Mouse (Mus musculus) left cerebral cortex, postnatal 10 days (tissue): Measurements from ENCODE around the gene Tmem199. TPM values are rescaled to one million over a fixed set of nuclear protein-coding genes. Genes with fewer than 3 reads are reported as not detected.

Experiments
- DNase-seq, 2 experiments: peaks; one replicate each; pipeline ENCODE4 v3.0.0; 2021 to 2022; ENCODE audit warnings: low spot score in 2 of 2, mixed read lengths in 1 of 2; ENCODE audit errors: extremely low spot score in 1 of 2
- intact Hi-C: fragments of 180-260 bp; cut with DNase I; formaldehyde crosslinking; loops from one replicate; pipeline ENCODE4 v1.15.1; 2025
- total RNA-seq, 2 experiments: library from RNA; stranded (reverse); gene quantifications; 2 replicates each; pipeline ENCODE4 v1.2.3; 2021

The Tmem199 gene
- total RNA-seq, 2 experiments from 2014 or later = 37.2 to 38.7 TPM

DNA sequence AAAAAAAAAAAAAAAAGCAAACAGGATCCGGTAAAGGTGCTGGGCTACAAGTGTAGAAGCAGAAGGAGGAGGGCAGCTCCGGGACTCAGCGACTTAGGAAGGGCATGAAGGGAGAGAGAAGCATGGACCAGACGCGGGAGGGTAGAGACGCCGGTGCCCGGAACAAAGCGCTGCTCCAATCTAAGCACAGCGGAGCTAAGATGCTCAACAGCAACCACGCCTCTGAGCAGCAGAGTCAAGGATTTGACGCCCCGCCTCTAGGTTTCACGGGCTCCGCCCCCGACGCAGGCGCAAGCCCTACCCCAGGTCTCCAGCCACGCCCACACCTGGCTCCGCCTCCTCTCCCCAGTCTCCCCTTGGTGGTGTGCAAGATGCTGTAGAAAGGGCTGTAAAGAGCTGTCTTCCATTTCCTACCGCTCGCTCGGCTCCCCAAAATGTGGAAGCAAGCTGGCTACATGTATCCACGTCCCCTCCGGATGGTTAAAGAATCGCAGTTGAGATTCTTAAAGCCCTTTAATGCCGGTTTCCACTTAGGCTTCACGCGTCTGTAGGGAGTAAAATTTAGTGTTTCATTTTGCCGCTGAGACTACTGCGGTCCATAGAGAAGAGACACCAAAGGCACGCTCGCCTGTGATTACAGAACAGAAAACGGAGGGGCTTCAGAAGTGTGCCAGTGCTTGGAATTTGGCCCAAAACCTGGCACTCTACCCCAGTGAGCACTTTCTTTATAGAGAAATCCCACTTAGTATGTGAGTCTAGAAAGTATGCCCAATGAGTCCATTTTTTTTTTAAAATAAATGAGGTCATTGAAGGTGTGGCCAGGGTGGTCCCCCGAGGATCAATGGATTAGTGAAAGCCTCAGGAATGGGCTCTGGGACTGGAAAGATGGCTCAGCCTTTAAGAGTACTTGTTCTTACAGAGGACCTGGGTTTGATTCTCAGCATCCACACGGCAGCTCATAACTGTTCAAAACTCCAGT lies 14.1 kb downstream of the Tmem199 start, which contains the start of gene Sarm1:
TSS of gene Sarm1 (minus strand) at position 211 of the 979 bp plus-strand sequence.
- intact Hi-C loops = no loop called here
- DNase-seq = peak; percentile 94 to 97

DNA sequence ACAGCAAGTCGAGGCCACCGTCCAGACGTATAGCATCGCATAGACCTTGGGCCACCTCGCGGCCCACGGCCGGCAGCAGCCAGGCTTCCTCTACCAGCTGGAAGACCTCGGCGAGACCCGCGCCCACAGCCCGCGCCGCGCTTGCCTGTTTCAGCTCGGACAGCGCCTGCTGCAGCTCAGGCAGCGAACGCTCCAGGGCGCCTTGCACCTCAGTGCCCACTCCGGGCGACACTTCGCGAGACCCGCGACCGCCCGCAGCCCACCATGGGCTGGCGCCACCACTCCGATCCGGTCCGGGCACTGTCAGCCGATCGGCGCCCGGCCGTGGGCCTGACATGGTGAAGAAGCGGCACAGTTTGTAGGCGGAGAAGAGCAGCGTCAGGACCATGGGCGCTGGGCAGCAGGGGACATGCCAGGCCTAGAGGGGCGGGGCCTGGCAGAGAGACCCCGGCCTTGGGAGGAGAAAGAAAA lies 14.9 kb downstream of the Tmem199 start:
- DNase-seq = peak; percentile 28 to 67
- intact Hi-C loops = no loop called here

GRCm38 (mm10) chr11:78495904-78496303 lies 16.1 kb downstream of the Tmem199 start:
- intact Hi-C loops = no loop called here
- DNase-seq = no peak

- DNase-seq = peak; percentile 25 to 77
- intact Hi-C loops = no loop called here
Observed at GRCm38 (mm10) chr11:78490781-78491241, 21.2 kb downstream of the Tmem199 start.

GRCm38 (mm10) chr11:78488168-78488567 lies 23.8 kb downstream of the Tmem199 start:
- DNase-seq = peak; percentile 70 to 75
- intact Hi-C loops = no loop called here

GRCm38 (mm10) chr11:78483639-78484038 lies 28.3 kb downstream of the Tmem199 start:
- intact Hi-C loops = no loop called here
- no peak for DNase-seq

GRCm38 (mm10) chr11:78475289-78475688 lies 36.7 kb downstream of the Tmem199 start:
- no peak for DNase-seq
- intact Hi-C loops = no loop called here

GRCm38 (mm10) chr11:78471326-78472103 lies 40.5 kb downstream of the Tmem199 start:
- no peak for DNase-seq
- intact Hi-C loops = no loop called here

GRCm38 (mm10) chr11:78467932-78468331 lies 44.0 kb downstream of the Tmem199 start:
- intact Hi-C loops = no loop called here
- DNase-seq = no peak

DNA sequence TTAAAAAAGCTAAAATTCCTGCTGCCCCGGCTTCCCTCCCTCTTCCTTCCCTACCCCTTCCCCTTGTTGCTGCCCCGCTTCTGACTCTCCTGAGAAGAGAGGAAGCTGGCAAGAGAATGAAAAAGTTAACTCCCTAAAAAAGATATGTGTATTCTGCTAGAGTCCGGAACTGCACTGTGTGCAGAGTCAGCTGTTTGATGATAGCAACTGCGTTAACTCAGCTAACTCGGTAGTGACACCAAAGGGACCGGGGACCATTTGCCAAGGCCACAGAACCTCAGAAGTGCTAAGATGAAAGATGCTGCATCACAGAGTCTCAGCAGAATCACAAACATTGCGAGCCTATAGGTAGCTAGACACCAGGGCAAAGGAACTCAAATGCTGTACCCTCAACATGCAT lies 44.5 kb downstream of the Tmem199 start:
- intact Hi-C loops = no loop called here
- DNase-seq = no peak

GRCm38 (mm10) chr11:78466242-78466912 lies 45.6 kb downstream of the Tmem199 start:
- intact Hi-C loops = no loop called here
- peak in 1 of 2 experiments; percentile 44 for DNase-seq

- peak; percentile 69 to 92 for DNase-seq
- intact Hi-C loops = no loop called here
Observed at GRCm38 (mm10) chr11:78465568-78466180, 46.3 kb downstream of the Tmem199 start, which contains the start of gene Slc46a1. Slc46a1 (plus strand) TSS chr11:78465697.

- intact Hi-C loops = no loop called here
- no peak for DNase-seq
Observed at GRCm38 (mm10) chr11:78465116-78465515, 46.9 kb downstream of the Tmem199 start.

DNA sequence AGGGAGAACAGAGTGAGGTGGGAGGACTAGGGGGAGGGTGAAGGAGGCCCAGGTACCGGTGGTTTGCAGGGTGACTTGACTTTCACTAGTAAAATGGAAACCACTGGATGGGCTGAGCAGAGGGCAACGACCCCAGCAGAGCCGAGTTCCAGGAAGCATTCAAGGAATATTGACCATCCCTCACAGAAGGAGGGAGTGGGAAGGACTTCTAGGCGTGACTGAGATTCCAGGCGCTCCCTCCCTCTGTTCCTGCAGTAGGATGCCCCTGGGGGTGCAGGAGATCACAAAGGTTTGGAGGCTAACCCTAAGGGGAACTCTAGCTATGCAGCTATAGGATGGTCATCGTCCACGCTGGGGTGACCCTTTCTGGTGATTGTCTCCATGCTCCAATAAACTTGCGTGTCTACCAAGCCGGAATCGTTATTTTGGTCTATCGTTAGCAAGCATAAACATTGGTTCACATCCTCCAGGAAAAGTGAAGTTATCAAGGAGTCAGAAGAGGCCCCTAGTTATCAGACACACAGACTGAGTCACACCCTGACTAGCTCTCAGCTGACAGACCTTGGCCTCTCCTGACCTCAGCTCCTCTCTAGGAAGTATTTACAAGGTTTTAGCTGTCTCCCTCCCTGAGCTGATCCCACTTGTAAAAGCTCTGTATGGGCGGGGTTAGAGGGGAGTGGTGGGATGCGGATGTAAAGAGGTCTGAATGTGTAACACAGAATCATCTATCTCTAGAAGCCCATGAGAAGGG lies 48.5 kb downstream of the Tmem199 start:
- intact Hi-C loops = no loop called here
- DNase-seq = no peak

DNA sequence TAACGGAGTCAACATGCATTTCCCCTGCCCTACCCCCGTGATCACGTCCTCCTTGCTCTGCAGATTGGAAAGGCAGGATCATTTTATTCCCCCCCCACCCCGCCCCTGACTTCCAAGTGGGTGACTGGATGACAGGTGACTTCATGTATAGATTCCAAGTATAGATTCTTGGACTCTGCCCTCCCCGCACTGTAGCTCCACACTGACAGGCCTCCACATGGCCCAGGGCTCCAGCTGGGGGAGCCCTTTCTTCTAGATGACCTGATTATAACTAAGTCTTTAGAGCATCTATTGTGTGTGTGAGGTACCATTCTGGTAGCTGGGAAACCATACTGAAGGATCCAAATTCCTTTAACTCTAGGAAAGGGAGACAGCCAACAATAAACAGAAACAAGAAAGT lies 49.3 kb downstream of the Tmem199 start:
- DNase-seq = no peak
- intact Hi-C loops = no loop called here

DNA sequence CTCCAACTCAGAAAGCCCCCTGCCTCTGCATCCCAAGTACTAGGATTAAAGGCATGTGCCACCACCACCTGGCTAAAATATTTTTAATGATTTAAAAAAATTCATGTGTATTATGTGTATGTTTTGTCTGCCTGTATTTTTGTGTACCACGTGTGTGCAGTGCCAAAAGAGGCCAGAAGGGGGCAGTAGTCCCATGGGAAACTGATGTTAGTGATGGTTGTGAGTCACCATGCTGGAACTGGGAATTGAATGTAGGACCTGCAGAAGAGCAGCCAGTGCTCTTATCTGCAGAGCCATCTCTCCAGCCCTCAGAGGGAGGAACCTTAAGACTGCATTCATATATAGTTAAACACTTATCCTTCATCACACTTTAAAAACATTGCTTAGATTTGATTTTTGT lies 50.1 kb downstream of the Tmem199 start:
- DNase-seq = no peak
- intact Hi-C loops = no loop called here

DNA sequence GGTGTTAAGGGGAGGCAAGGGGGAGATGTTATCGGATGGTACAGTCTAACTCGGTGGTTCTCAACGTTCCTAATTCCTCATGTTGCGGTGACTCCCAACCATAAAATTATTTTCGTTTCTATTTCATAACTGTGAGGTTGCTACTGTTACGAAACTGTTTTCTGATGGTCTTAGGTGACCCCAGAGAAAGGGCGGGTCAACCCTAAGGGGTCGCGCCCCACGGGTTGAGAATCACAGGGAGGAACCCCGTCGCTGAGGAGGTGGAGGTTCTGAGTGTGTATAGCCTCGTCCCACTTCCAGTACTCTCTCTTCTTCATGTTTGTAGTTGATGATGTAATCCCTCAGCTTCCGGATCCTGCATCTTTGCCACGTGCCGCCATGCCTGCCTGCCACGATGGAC lies 53.2 kb downstream of the Tmem199 start:
- no peak for DNase-seq
- intact Hi-C loops = no loop called here
